Mouse (Mus musculus): ENCODE measurements at regions not wholly inside any gene's neighbourhood (a gene's known extent, or its start where the extent isn't known, plus 50 kb on each side); places are given as distances from the start of the nearest gene placed in this dataset.

GRCm38 (mm10) chr15:64541395-64541794 is 276.1 kb upstream of the Gm21798 start:
- Histone ChIP-seq H3K4me2 (ENCODE audit: low read length) (no peak overlapping the region), H3K36me3 (ENCODE audit: control insufficient read depth, insufficient read depth, low read length) (no peaks in the 10 kb centered on the region), H3K4me1 (ENCODE audit: control insufficient read depth, insufficient read depth, low read depth, low read length) (no peaks in the 10 kb centered on the region), H3K27ac (ENCODE audit: low read depth, low read length) (no peak overlapping the region), H3K4me3 (ENCODE audit: low read length) (no peak overlapping the region), H3K9ac (ENCODE audit: low read depth, low read length) (no peak overlapping the region), H3K9me3 (ENCODE audit: control insufficient read depth, low read length) (no peaks in the 10 kb centered on the region), H3K27me3 (replicated peaks; ENCODE audit: control insufficient read depth, insufficient read depth, low read length) (no peaks in the 10 kb centered on the region)
- no peak for ATAC-seq
- WGBS, result 53% methylated on average over 3 of the region's 3 CpGs

- H3K4me3 ChIP-seq (ENCODE audit: low read length), result no peak overlapping the region
- H3K4me2 ChIP-seq (ENCODE audit: low read length), result no peak overlapping the region
- WGBS, result 70% methylated on average over 8 of the region's 8 CpGs
- H3K9ac ChIP-seq (ENCODE audit: low read depth, low read length), result no peak overlapping the region
- no peak overlapping the region for H3K27ac ChIP-seq (ENCODE audit: low read depth, low read length)
- 0 out of 2 replicates have a peak, but pooled peaks have one; percentile 30 for ATAC-seq
- H3K36me3 ChIP-seq (ENCODE audit: control insufficient read depth, insufficient read depth, low read length), result no peaks in the 10 kb centered on the region
- H3K9me3 ChIP-seq (ENCODE audit: control insufficient read depth, low read length), result no peaks in the 10 kb centered on the region
- H3K27me3 ChIP-seq (replicated peaks; ENCODE audit: control insufficient read depth, insufficient read depth, low read length), result no peaks in the 10 kb centered on the region
- H3K4me1 ChIP-seq (ENCODE audit: control insufficient read depth, insufficient read depth, low read depth, low read length), result no peaks in the 10 kb centered on the region
These were observed 275.1 kb upstream of the Gm21798 start for GRCm38 (mm10) chr15:64542250-64542901.

- Histone ChIP-seq H3K27me3 (replicated peaks; ENCODE audit: control insufficient read depth, insufficient read depth, low read length) (no peaks in the 10 kb centered on the region), H3K4me1 (ENCODE audit: control insufficient read depth, insufficient read depth, low read depth, low read length) (no peaks in the 10 kb centered on the region), H3K9ac (ENCODE audit: low read depth, low read length) (no peak overlapping the region), H3K4me3 (ENCODE audit: low read length) (no peak overlapping the region), H3K36me3 (ENCODE audit: control insufficient read depth, insufficient read depth, low read length) (no peaks in the 10 kb centered on the region), H3K27ac (ENCODE audit: low read depth, low read length) (no peak overlapping the region), H3K4me2 (ENCODE audit: low read length) (no peak overlapping the region), H3K9me3 (ENCODE audit: control insufficient read depth, low read length) (no peaks in the 10 kb centered on the region)
- WGBS, result 81% methylated on average over 1 of the region's 1 CpGs
- ATAC-seq, result no peak
These were observed 274.6 kb upstream of the Gm21798 start for GRCm38 (mm10) chr15:64542908-64543307.

GRCm38 (mm10) chr15:64546035-64546434 is 271.5 kb upstream of the Gm21798 start:
- H3K9me3 ChIP-seq (ENCODE audit: control insufficient read depth, low read length), result no peaks in the 10 kb centered on the region
- no peak overlapping the region for H3K9ac ChIP-seq (ENCODE audit: low read depth, low read length)
- no peak overlapping the region for H3K27ac ChIP-seq (ENCODE audit: low read depth, low read length)
- no peaks in the 10 kb centered on the region for H3K36me3 ChIP-seq (ENCODE audit: control insufficient read depth, insufficient read depth, low read length)
- no peak overlapping the region for H3K4me2 ChIP-seq (ENCODE audit: low read length)
- no peaks in the 10 kb centered on the region for H3K27me3 ChIP-seq (replicated peaks; ENCODE audit: control insufficient read depth, insufficient read depth, low read length)
- ATAC-seq, result no peak
- no peaks in the 10 kb centered on the region for H3K4me1 ChIP-seq (ENCODE audit: control insufficient read depth, insufficient read depth, low read depth, low read length)
- no peak overlapping the region for H3K4me3 ChIP-seq (ENCODE audit: low read length)

- Histone ChIP-seq H3K4me3 (ENCODE audit: low read length) (no peak overlapping the region), H3K36me3 (ENCODE audit: control insufficient read depth, insufficient read depth, low read length) (no peaks in the 10 kb centered on the region), H3K27ac (ENCODE audit: low read depth, low read length) (no peak overlapping the region), H3K4me1 (ENCODE audit: control insufficient read depth, insufficient read depth, low read depth, low read length) (no peaks in the 10 kb centered on the region), H3K9ac (ENCODE audit: low read depth, low read length) (no peak overlapping the region), H3K9me3 (ENCODE audit: control insufficient read depth, low read length) (no peaks in the 10 kb centered on the region), H3K27me3 (replicated peaks; ENCODE audit: control insufficient read depth, insufficient read depth, low read length) (no peaks in the 10 kb centered on the region), H3K4me2 (ENCODE audit: low read length) (no peak overlapping the region)
- WGBS, result 88% methylated on average over 2 of the region's 2 CpGs
- ATAC-seq, result no peak
These were observed 260.0 kb upstream of the Gm21798 start for GRCm38 (mm10) chr15:64557540-64557939.

GRCm38 (mm10) chr15:64558220-64558619 is 259.3 kb upstream of the Gm21798 start:
- Histone ChIP-seq H3K4me3 (ENCODE audit: low read length) (no peak overlapping the region), H3K36me3 (ENCODE audit: control insufficient read depth, insufficient read depth, low read length) (no peaks in the 10 kb centered on the region), H3K27me3 (replicated peaks; ENCODE audit: control insufficient read depth, insufficient read depth, low read length) (no peaks in the 10 kb centered on the region), H3K9me3 (ENCODE audit: control insufficient read depth, low read length) (no peaks in the 10 kb centered on the region), H3K4me1 (ENCODE audit: control insufficient read depth, insufficient read depth, low read depth, low read length) (no peaks in the 10 kb centered on the region), H3K4me2 (ENCODE audit: low read length) (no peak overlapping the region), H3K27ac (ENCODE audit: low read depth, low read length) (no peak overlapping the region), H3K9ac (ENCODE audit: low read depth, low read length) (no peak overlapping the region)
- ATAC-seq, result no peak
- 81% methylated on average over 1 of the region's 1 CpGs for WGBS

GRCm38 (mm10) chr15:64562431-64563111 is 254.9 kb upstream of the Gm21798 start:
- Histone ChIP-seq H3K4me1 (ENCODE audit: control insufficient read depth, insufficient read depth, low read depth, low read length) (no peaks in the 10 kb centered on the region), H3K27me3 (replicated peaks; ENCODE audit: control insufficient read depth, insufficient read depth, low read length) (no peaks in the 10 kb centered on the region), H3K4me2 (ENCODE audit: low read length) (no peak overlapping the region), H3K36me3 (ENCODE audit: control insufficient read depth, insufficient read depth, low read length) (no peaks in the 10 kb centered on the region), H3K9ac (ENCODE audit: low read depth, low read length) (no peak overlapping the region), H3K9me3 (ENCODE audit: control insufficient read depth, low read length) (no peaks in the 10 kb centered on the region), H3K27ac (ENCODE audit: low read depth, low read length) (no peak overlapping the region), H3K4me3 (ENCODE audit: low read length) (no peak overlapping the region)
- WGBS, result 69% methylated on average over 3 of the region's 3 CpGs
- ATAC-seq, result no peak; the same call in 1 of the 2 replicates

- Histone ChIP-seq H3K4me2 (ENCODE audit: low read length) (no peak overlapping the region), H3K36me3 (ENCODE audit: control insufficient read depth, insufficient read depth, low read length) (no peaks in the 10 kb centered on the region), H3K27ac (ENCODE audit: low read depth, low read length) (no peak overlapping the region), H3K9ac (ENCODE audit: low read depth, low read length) (no peak overlapping the region), H3K4me1 (ENCODE audit: control insufficient read depth, insufficient read depth, low read depth, low read length) (no peaks in the 10 kb centered on the region), H3K27me3 (replicated peaks; ENCODE audit: control insufficient read depth, insufficient read depth, low read length) (no peaks in the 10 kb centered on the region), H3K4me3 (ENCODE audit: low read length) (no peak overlapping the region), H3K9me3 (ENCODE audit: control insufficient read depth, low read length) (no peaks in the 10 kb centered on the region)
- no peak for ATAC-seq
- 81% methylated on average over 3 of the region's 3 CpGs for WGBS
These were observed 252.8 kb upstream of the Gm21798 start for GRCm38 (mm10) chr15:64564703-64565102.

GRCm38 (mm10) chr15:64576891-64577535 is 240.5 kb upstream of the Gm21798 start:
- H3K9ac ChIP-seq (ENCODE audit: low read depth, low read length), result no peak overlapping the region
- WGBS, result 90% methylated on average over 1 of the region's 1 CpGs
- no peaks in the 10 kb centered on the region for H3K4me1 ChIP-seq (ENCODE audit: control insufficient read depth, insufficient read depth, low read depth, low read length)
- H3K4me2 ChIP-seq (ENCODE audit: low read length), result no peak overlapping the region
- H3K4me3 ChIP-seq (ENCODE audit: low read length), result no peak overlapping the region
- no peak overlapping the region for H3K27ac ChIP-seq (ENCODE audit: low read depth, low read length)
- H3K36me3 ChIP-seq (ENCODE audit: control insufficient read depth, insufficient read depth, low read length), result no peaks in the 10 kb centered on the region
- H3K27me3 ChIP-seq (replicated peaks; ENCODE audit: control insufficient read depth, insufficient read depth, low read length), result no peaks in the 10 kb centered on the region
- no peaks in the 10 kb centered on the region for H3K9me3 ChIP-seq (ENCODE audit: control insufficient read depth, low read length)
- ATAC-seq, result no peak

Measured in hindbrain, embryonic 16.5 days (tissue).